Mouse (Mus musculus): ENCODE measurements around the gene Hrct1. TPM values are rescaled to one million over a fixed set of nuclear protein-coding genes. Genes with fewer than 3 reads are reported as not detected.

The Hrct1 gene
- total and polyA plus RNA-seq, 2 experiments from 2014 or later = 1.0 to 1.7 TPM

GRCm38 (mm10) chr4:43737144-43737543, 10.2 kb downstream of the Hrct1 start:
- no peak for TF ChIP-seq CTCF (IDR thresholded peaks at IDR 0.05; ENCODE audit: low read depth)
- no peak overlapping the region for H3K4me2 ChIP-seq (ENCODE audit: low read depth)
- no peaks in the 10 kb centered on the region for H3K9me3 ChIP-seq (ENCODE audit: low read length)
- no peak overlapping the region for H3K27ac ChIP-seq (ENCODE audit: low read depth, low read length)
- ATAC-seq (no peak), DNase-seq (no peak)
- H3K27me3 ChIP-seq (ENCODE audit: insufficient read depth, low read length) = no peaks in the 10 kb centered on the region
- H3K36me3 ChIP-seq (ENCODE audit: insufficient read depth) = no peaks in the 10 kb centered on the region
- H3K4me1 ChIP-seq (ENCODE audit: insufficient read depth) = no peaks in the 10 kb centered on the region
- H3K4me3 ChIP-seq (ENCODE audit: low read depth, low read length) = no peak overlapping the region
- no peak overlapping the region for H3K9ac ChIP-seq
- WGBS = 59% methylated on average over 6 of the region's 6 CpGs

- H3K4me2 ChIP-seq (ENCODE audit: low read depth) = no peak overlapping the region
- no peak overlapping the region for H3K4me3 ChIP-seq (ENCODE audit: low read depth, low read length)
- H3K36me3 ChIP-seq (ENCODE audit: insufficient read depth) = no peaks in the 10 kb centered on the region
- no peak overlapping the region for H3K9ac ChIP-seq
- H3K27ac ChIP-seq (ENCODE audit: low read depth, low read length) = no peak overlapping the region
- TF ChIP-seq CTCF (IDR thresholded peaks at IDR 0.05; ENCODE audit: low read depth) = no peak
- WGBS = 69% methylated on average over 8 of the region's 8 CpGs
- DNase-seq (no peak), ATAC-seq (no peak)
- no peaks in the 10 kb centered on the region for H3K9me3 ChIP-seq (ENCODE audit: low read length)
- no peaks in the 10 kb centered on the region for H3K4me1 ChIP-seq (ENCODE audit: insufficient read depth)
- no peaks in the 10 kb centered on the region for H3K27me3 ChIP-seq (ENCODE audit: insufficient read depth, low read length)
Measured at GRCm38 (mm10) chr4:43738989-43739674, 12.1 kb downstream of the Hrct1 start.

GRCm38 (mm10) chr4:43741526-43741925, 14.5 kb downstream of the Hrct1 start:
- H3K36me3 ChIP-seq (ENCODE audit: insufficient read depth) = no peaks in the 10 kb centered on the region
- no peak overlapping the region for H3K4me3 ChIP-seq (ENCODE audit: low read depth, low read length)
- H3K4me2 ChIP-seq (ENCODE audit: low read depth) = no peak overlapping the region
- 77% methylated on average over 5 of the region's 5 CpGs for WGBS
- TF ChIP-seq CTCF (IDR thresholded peaks at IDR 0.05; ENCODE audit: low read depth) = no peak
- DNase-seq (no peak), ATAC-seq (no peak)
- H3K9ac ChIP-seq = no peak overlapping the region
- H3K27ac ChIP-seq (ENCODE audit: low read depth, low read length) = no peak overlapping the region
- H3K9me3 ChIP-seq (ENCODE audit: low read length) = no peaks in the 10 kb centered on the region
- H3K4me1 ChIP-seq (ENCODE audit: insufficient read depth) = no peaks in the 10 kb centered on the region
- H3K27me3 ChIP-seq (ENCODE audit: insufficient read depth, low read length) = no peaks in the 10 kb centered on the region

- TF ChIP-seq CTCF (IDR thresholded peaks at IDR 0.05; ENCODE audit: low read depth) = no peak
- no peak for ATAC-seq
- WGBS = 28% methylated on average over 4 of the region's 4 CpGs
Measured at GRCm38 (mm10) chr4:43742637-43743036, 15.6 kb downstream of the Hrct1 start.

GRCm38 (mm10) chr4:43743099-43743498, 16.1 kb downstream of the Hrct1 start:
- Histone ChIP-seq H3K4me2 (ENCODE audit: low read depth) (no peak overlapping the region), H3K9me3 (ENCODE audit: low read length) (no peaks in the 10 kb centered on the region), H3K36me3 (ENCODE audit: insufficient read depth) (no peaks in the 10 kb centered on the region), H3K4me1 (ENCODE audit: insufficient read depth) (no peaks in the 10 kb centered on the region), H3K4me3 (ENCODE audit: low read depth, low read length) (no peak overlapping the region), H3K27me3 (ENCODE audit: insufficient read depth, low read length) (no peaks in the 10 kb centered on the region), H3K9ac (no peak overlapping the region), H3K27ac (ENCODE audit: low read depth, low read length) (no peak overlapping the region)
- ATAC-seq (no peak), DNase-seq (peak; percentile 50)
- 74% methylated on average over 1 of the region's 1 CpGs for WGBS
- peak; percentile 48; the same call in 1 of the 2 replicates for TF ChIP-seq CTCF (IDR thresholded peaks at IDR 0.05; ENCODE audit: low read depth)

More at GRCm38 (mm10) chr4:43742637-43743036, 15.6 kb downstream of the Hrct1 start:
- no peaks in the 10 kb centered on the region for H3K4me1 ChIP-seq (ENCODE audit: insufficient read depth)
- no peak overlapping the region for H3K27ac ChIP-seq (ENCODE audit: low read depth, low read length)
- H3K27me3 ChIP-seq (ENCODE audit: insufficient read depth, low read length) = no peaks in the 10 kb centered on the region
- no peak overlapping the region for H3K4me3 ChIP-seq (ENCODE audit: low read depth, low read length)
- H3K4me2 ChIP-seq (ENCODE audit: low read depth) = no peak overlapping the region
- no peaks in the 10 kb centered on the region for H3K9me3 ChIP-seq (ENCODE audit: low read length)
- H3K9ac ChIP-seq = no peak overlapping the region
- no peak for DNase-seq
- no peaks in the 10 kb centered on the region for H3K36me3 ChIP-seq (ENCODE audit: insufficient read depth)

GRCm38 (mm10) chr4:43745187-43745586, 18.2 kb downstream of the Hrct1 start:
- Histone ChIP-seq H3K27me3 (ENCODE audit: insufficient read depth, low read length) (no peaks in the 10 kb centered on the region), H3K4me3 (ENCODE audit: low read depth, low read length) (no peak overlapping the region), H3K9ac (no peak overlapping the region), H3K4me2 (ENCODE audit: low read depth) (no peak overlapping the region), H3K9me3 (ENCODE audit: low read length) (no peaks in the 10 kb centered on the region), H3K27ac (ENCODE audit: low read depth, low read length) (no peak overlapping the region), H3K4me1 (ENCODE audit: insufficient read depth) (no peaks in the 10 kb centered on the region), H3K36me3 (ENCODE audit: insufficient read depth) (no peaks in the 10 kb centered on the region)
- WGBS = 15% methylated on average over 6 of the region's 6 CpGs
- DNase-seq (peak; percentile 75), ATAC-seq (peak; percentile 70; the same call in 1 of the 2 replicates)
- TF ChIP-seq CTCF (IDR thresholded peaks at IDR 0.05; ENCODE audit: low read depth) = peak; percentile 73

GRCm38 (mm10) chr4:43757213-43757612, 30.2 kb downstream of the Hrct1 start:
- Histone ChIP-seq H3K27me3 (ENCODE audit: insufficient read depth, low read length) (no peaks in the 10 kb centered on the region), H3K27ac (ENCODE audit: low read depth, low read length) (no peak overlapping the region), H3K4me1 (ENCODE audit: insufficient read depth) (no peaks in the 10 kb centered on the region), H3K4me3 (ENCODE audit: low read depth, low read length) (no peak overlapping the region), H3K9me3 (ENCODE audit: low read length) (no peaks in the 10 kb centered on the region), H3K9ac (no peak overlapping the region), H3K4me2 (ENCODE audit: low read depth) (no peak overlapping the region), H3K36me3 (ENCODE audit: insufficient read depth) (no peaks in the 10 kb centered on the region)
- no peak for DNase-seq
- no peak for TF ChIP-seq CTCF (IDR thresholded peaks at IDR 0.05; ENCODE audit: low read depth)
- WGBS = 81% methylated on average over 6 of the region's 6 CpGs
- no peak for ATAC-seq
